Mouse (Mus musculus) olfactory bulb, adult 2 months (tissue): ENCODE results near the gene Nsd1.

Source experiments
- CTCF ChIP-seq: fragments of 200-500 bp; IDR thresholded peaks from 2 replicates; pipeline ENCODE4 v1.5.1; 2012; ENCODE audit warnings: low read depth, mild to moderate bottlenecking, low read length, moderate library complexity; ENCODE audit not compliant: insufficient read depth
- POLR2A ChIP-seq: fragments of 200-500 bp; IDR thresholded peaks from 2 replicates; pipeline ENCODE4 v1.6.1; 2012; ENCODE audit warnings: mild to moderate bottlenecking, low read depth, low read length, moderate library complexity; ENCODE audit not compliant: insufficient read depth

DNA sequence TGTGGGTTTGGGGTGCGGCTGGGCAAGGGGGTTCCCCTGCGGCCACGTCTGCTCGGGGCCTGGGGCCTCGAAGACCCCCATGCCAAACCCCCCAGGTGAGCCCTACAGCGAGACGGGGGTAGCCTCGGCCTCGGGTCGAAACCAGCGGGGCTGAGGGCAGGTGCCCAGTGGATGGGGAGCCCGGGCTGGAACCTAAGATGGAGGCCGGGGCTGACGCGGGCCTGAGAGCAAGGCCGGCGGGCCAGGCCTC is 1.3 kb downstream of the Nsd1 start:
- TF ChIP-seq CTCF, result no peak
- no peak for TF ChIP-seq POLR2A
